Mouse (Mus musculus) heart, embryonic 10.5 days (tissue): Measurements from ENCODE around the gene Tmem151a. TPM values are rescaled to one million over a fixed set of nuclear protein-coding genes. Genes with fewer than 3 reads are reported as not detected.

Experiments
- polyA plus RNA-seq: library from polyadenylated mRNA; unstranded; fragments of >200 nt; fragmentation: Nextera tagmentation; extraction: Ambion mirVana; gene quantifications from 2 replicates; pipeline ENCODE4 v1.2.1, GENCODE M21; 2016

Tmem151a gene
- polyA plus RNA-seq, 1 experiment from 2014 or later = 7.6 TPM

Other genes starting within 250 kb of the Tmem151a start
- 39.7 and 54.2 TPM in 2 replicates for gene Ccs, start 246.2 kb downstream of the Tmem151a start, polyA plus RNA-seq
- gene Ccdc87, start 246.2 kb downstream of the Tmem151a start, polyA plus RNA-seq = 0.17 TPM in 1 of 2 replicates, not detected in the other
- 30.3 and 32.2 TPM in 2 replicates for gene Ctsf, start 230.4 kb downstream of the Tmem151a start, polyA plus RNA-seq
- gene Actn3, start 207.6 kb downstream of the Tmem151a start, polyA plus RNA-seq = 6.8 and 9.9 TPM in 2 replicates
- gene Zdhhc24, start 206.9 kb downstream of the Tmem151a start, polyA plus RNA-seq = 10.2 and 12.3 TPM in 2 replicates
- 3.1 and 3.2 TPM in 2 replicates for gene Bbs1, start 178.9 kb downstream of the Tmem151a start, polyA plus RNA-seq
- gene Dpp3, start 157.2 kb downstream of the Tmem151a start, polyA plus RNA-seq = 155 and 156 TPM in 2 replicates
- gene Peli3, start 142.4 kb downstream of the Tmem151a start, polyA plus RNA-seq = 0.32 and 1.0 TPM in 2 replicates
- gene Mrpl11, start 123.4 kb downstream of the Tmem151a start, polyA plus RNA-seq = 128 and 142 TPM in 2 replicates
- 0.24 and 0.34 TPM in 2 replicates for gene Npas4, start 95.2 kb downstream of the Tmem151a start, polyA plus RNA-seq
- gene Slc29a2, start 61.7 kb downstream of the Tmem151a start, polyA plus RNA-seq = 7.6 and 12.0 TPM in 2 replicates
- gene B4gat1, start 46.7 kb downstream of the Tmem151a start, polyA plus RNA-seq = 42.8 and 47.8 TPM in 2 replicates
- gene AC124502.3, start 46.6 kb downstream of the Tmem151a start, polyA plus RNA-seq = 1.6 and 2.5 TPM in 2 replicates
- 47.1 and 58.1 TPM in 2 replicates for gene Brms1, start 44.2 kb downstream of the Tmem151a start, polyA plus RNA-seq
- 4.0 and 5.3 TPM in 2 replicates for gene Rin1, start 35.0 kb downstream of the Tmem151a start, polyA plus RNA-seq
- gene Cd248, start 17.5 kb downstream of the Tmem151a start, polyA plus RNA-seq = 19.0 and 43.4 TPM in 2 replicates
- 94.9 and 104 TPM in 2 replicates for gene Yif1a, start 3.0 kb upstream of the Tmem151a start, polyA plus RNA-seq
- 4.6 and 12.7 TPM in 2 replicates for gene Cnih2, start 13.0 kb upstream of the Tmem151a start, polyA plus RNA-seq
- gene Rab1b, start 21.5 kb upstream of the Tmem151a start, polyA plus RNA-seq = 261 and 263 TPM in 2 replicates
- gene Klc2, start 33.0 kb upstream of the Tmem151a start, polyA plus RNA-seq = 23.7 and 27.0 TPM in 2 replicates
- 23.1 and 23.4 TPM in 2 replicates for gene Pacs1, start 187.6 kb upstream of the Tmem151a start, polyA plus RNA-seq
- 261 and 313 TPM in 2 replicates for gene Sf3b2, start 209.9 kb upstream of the Tmem151a start, polyA plus RNA-seq
- 2.8 and 4.5 TPM in 2 replicates for gene Gal3st3, start 212.8 kb upstream of the Tmem151a start, polyA plus RNA-seq